Mouse (Mus musculus) urinary bladder, postnatal 4 days (tissue): ENCODE data around the gene Sft2d2.

Source experiments
- DNase-seq, 2 experiments: peaks; one replicate each; pipeline ENCODE4 v3.0.0; 2021 to 2022; ENCODE audit warnings: low spot score in 2 of 2

Gene Sft2d2

DNA sequence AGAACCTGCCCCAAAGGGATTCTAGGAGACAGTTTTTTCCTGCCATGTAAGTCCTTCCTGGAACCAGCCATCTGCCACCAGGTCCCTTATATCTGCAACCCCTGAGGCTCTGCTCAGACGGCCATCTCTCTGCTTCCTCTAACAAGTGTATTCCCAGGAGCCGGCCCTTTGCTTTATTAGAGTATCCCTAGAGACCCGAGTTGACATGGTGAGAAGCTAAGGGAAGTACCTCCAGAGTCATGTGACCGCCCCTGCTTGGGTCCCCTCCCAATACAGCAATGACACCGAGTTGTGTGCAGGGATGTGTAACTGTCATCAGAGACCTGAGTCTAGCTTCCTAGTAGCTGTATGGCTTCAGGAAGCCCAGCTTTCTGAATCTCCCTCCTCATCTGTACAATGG lies 61.0 kb downstream of the Sft2d2 start:
- no peak for DNase-seq

GRCm38 (mm10) chr1:165132187-165132877 lies 61.9 kb downstream of the Sft2d2 start:
- peak in 1 of 2 experiments; percentile 28 for DNase-seq

DNA sequence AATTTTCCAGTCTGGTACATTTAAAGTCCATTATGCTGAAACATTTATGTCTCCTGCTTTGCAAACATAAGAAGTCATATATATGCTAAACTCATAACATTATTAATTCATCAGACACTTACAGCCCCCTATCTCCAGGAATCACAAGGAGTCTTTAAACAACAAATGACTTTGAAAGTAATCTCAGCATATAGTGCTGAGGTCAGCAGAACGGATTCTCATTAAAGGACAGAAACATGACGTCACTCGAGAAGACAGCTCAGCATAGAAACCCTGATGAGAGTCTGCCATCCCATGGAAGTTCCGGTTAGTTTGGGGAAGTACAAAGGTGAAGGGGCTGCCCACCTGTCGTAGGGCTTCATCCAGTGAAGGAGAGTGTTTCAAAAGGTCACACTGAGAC lies 64.7 kb downstream of the Sft2d2 start:
- no peak for DNase-seq
